Mouse (Mus musculus) MEL (cell line): ENCODE data around the gene Phf12. TPM values are rescaled to one million over a fixed set of nuclear protein-coding genes. Genes with fewer than 3 reads are reported as not detected.

Source experiments
- DNase-seq: peaks from one replicate; pipeline ENCODE4 v3.0.0; 2011; ENCODE audit warnings: low read depth, low spot score
- H3K27ac ChIP-seq: 2 replicates; pipeline ENCODE4 v1.5.1; 2012; ENCODE audit warnings: low read depth, mild to moderate bottlenecking, control low read depth, low read length, moderate library complexity; ENCODE audit not compliant: control insufficient read depth
- H3K27me3 ChIP-seq, 2 experiments: fragments of 150-350 bp in 1 of 2; sonication (generic) in 1 of 2; 2 replicates each; pipeline ENCODE4 v1.6.1; 2012; ENCODE audit warnings: low read length in 2 of 2, mild to moderate bottlenecking in 2 of 2, improper control_type of control experiment in 1 of 2, moderate library complexity in 1 of 2; ENCODE audit not compliant: insufficient read depth in 2 of 2, control insufficient read depth in 1 of 2
- H3K36me3 ChIP-seq, 2 experiments: 2 replicates each; pipeline ENCODE4 v1.6.1; 2012 to 2014; ENCODE audit warnings: low read length in 2 of 2, improper control_type of control experiment in 1 of 2, inconsistent platforms in 1 of 2, mild to moderate bottlenecking in 1 of 2; ENCODE audit not compliant: insufficient read depth in 2 of 2, control insufficient read depth in 1 of 2
- H3K4me1 ChIP-seq, 2 experiments: fragments of 150-350 bp in 1 of 2; sonication (generic) in 1 of 2; 2 replicates each; pipeline ENCODE4 v1.6.1; 2012; ENCODE audit warnings: low read length in 2 of 2, improper control_type of control experiment in 1 of 2, mild to moderate bottlenecking in 1 of 2; ENCODE audit not compliant: insufficient read depth in 2 of 2, control insufficient read depth in 1 of 2
- H3K4me3 ChIP-seq, 2 experiments: fragments of 150-350 bp in 1 of 2; sonication (generic) in 1 of 2; 2 replicates each; pipeline ENCODE4 v1.5.1; 2012; ENCODE audit warnings: low read depth in 2 of 2, low read length in 2 of 2, mild to moderate bottlenecking in 2 of 2, moderate library complexity in 2 of 2, control low read depth in 1 of 2, improper control_type of control experiment in 1 of 2; ENCODE audit not compliant: control insufficient read depth in 1 of 2, insufficient read depth in 1 of 2
- H3K79me2 ChIP-seq: 2 replicates; pipeline ENCODE4 v1.6.1; 2012; ENCODE audit warnings: mild to moderate bottlenecking, low read length, moderate library complexity; ENCODE audit not compliant: control insufficient read depth, poor library complexity, insufficient read depth
- H3K9ac ChIP-seq: 2 replicates; pipeline ENCODE4 v1.6.1; 2012; ENCODE audit warnings: low read depth, mild to moderate bottlenecking, control low read depth, low read length, moderate library complexity; ENCODE audit not compliant: control insufficient read depth, poor library complexity, severe bottlenecking
- H3K9me3 ChIP-seq: fragments of 150-350 bp; sonication (generic); replicated peaks from 2 replicates; pipeline ENCODE4 v1.6.1; 2012; ENCODE audit warnings: mild to moderate bottlenecking, low read length, improper control_type of control experiment, moderate library complexity; ENCODE audit not compliant: insufficient read depth
- BHLHE40 ChIP-seq: IDR thresholded peaks from 2 replicates; pipeline ENCODE4 v1.6.1; 2012; ENCODE audit warnings: low read depth, mild to moderate bottlenecking, inconsistent platforms, low read length, improper control_type of control experiment, borderline replicate concordance
- CHD1 ChIP-seq: IDR thresholded peaks from 2 replicates; pipeline ENCODE4 v1.6.1; 2012; ENCODE audit warnings: low read depth, mild to moderate bottlenecking, inconsistent platforms, low read length, improper control_type of control experiment
- CTCF ChIP-seq, 3 experiments: IDR thresholded peaks in 2 of 3; conservative IDR thresholded peaks in 1 of 3; 2 replicates each; pipeline ENCODE4 v1.5.1; 2011 to 2012; ENCODE audit warnings: low read length in 3 of 3, low read depth in 2 of 3, mild to moderate bottlenecking in 2 of 3, improper control_type of control experiment in 1 of 3, inconsistent platforms in 1 of 3, mixed read lengths in 1 of 3, moderate library complexity in 1 of 3; ENCODE audit not compliant: control insufficient read depth in 1 of 3, insufficient read depth in 1 of 3, poor library complexity in 1 of 3, severe bottlenecking in 1 of 3
- E2F4 ChIP-seq: IDR thresholded peaks from 2 replicates; pipeline ENCODE4 v1.6.1; 2011; ENCODE audit warnings: low read depth, low read length, improper control_type of control experiment, borderline replicate concordance
- EP300 ChIP-seq, 2 experiments: IDR thresholded peaks; 2 replicates each; pipeline ENCODE4 v1.6.1; 2011; ENCODE audit warnings: improper control_type of control experiment in 2 of 2, low read length in 2 of 2, low read depth in 1 of 2, mild to moderate bottlenecking in 1 of 2
- ETS1 ChIP-seq: IDR thresholded peaks from 2 replicates; pipeline ENCODE4 v1.6.1; 2012; ENCODE audit warnings: low read depth, mild to moderate bottlenecking, inconsistent platforms, low read length, improper control_type of control experiment, moderate library complexity
- GABPA ChIP-seq: IDR thresholded peaks from 2 replicates; pipeline ENCODE4 v1.6.1; 2012; ENCODE audit warnings: low read depth, mild to moderate bottlenecking, inconsistent platforms, low read length, improper control_type of control experiment, moderate library complexity
- HCFC1 ChIP-seq: IDR thresholded peaks from 2 replicates; pipeline ENCODE4 v1.6.1; 2012; ENCODE audit warnings: low read depth, mild to moderate bottlenecking, inconsistent platforms, low read length, improper control_type of control experiment, moderate library complexity
- JUND ChIP-seq: IDR thresholded peaks from 2 replicates; pipeline ENCODE4 v1.6.1; 2011; ENCODE audit warnings: low read depth, mild to moderate bottlenecking, improper control_type of control experiment, low read length
- KAT2A ChIP-seq: conservative IDR thresholded peaks from 2 replicates; pipeline ENCODE4 v1.6.1; 2012; ENCODE audit warnings: low read depth, low read length, improper control_type of control experiment, inconsistent platforms
- MAFK ChIP-seq: IDR thresholded peaks from 2 replicates; pipeline ENCODE4 v1.6.1; 2011; ENCODE audit warnings: low read depth, mild to moderate bottlenecking, low read length, improper control_type of control experiment, borderline replicate concordance
- MAX ChIP-seq: IDR thresholded peaks from 2 replicates; pipeline ENCODE4 v1.6.1; 2011; ENCODE audit warnings: low read length, improper control_type of control experiment
- MAZ ChIP-seq: IDR thresholded peaks from 2 replicates; pipeline ENCODE4 v1.6.1; 2012; ENCODE audit warnings: low read depth, mild to moderate bottlenecking, inconsistent platforms, low read length, improper control_type of control experiment
- MEF2A ChIP-seq: IDR thresholded peaks from 2 replicates; pipeline ENCODE4 v1.6.1; 2014; ENCODE audit warnings: low read depth, mild to moderate bottlenecking, inconsistent platforms, low read length, improper control_type of control experiment; ENCODE audit not compliant: poor library complexity, insufficient replicate concordance, severe bottlenecking; ENCODE audit errors: extremely low read depth
- MXI1 ChIP-seq: IDR thresholded peaks from 2 replicates; pipeline ENCODE4 v1.6.1; 2011; ENCODE audit warnings: mild to moderate bottlenecking, low read depth, low read length, improper control_type of control experiment
- MYB ChIP-seq: IDR thresholded peaks from 2 replicates; pipeline ENCODE4 v1.6.1; 2011; ENCODE audit warnings: mild to moderate bottlenecking, low read depth, low read length, improper control_type of control experiment
- MYC ChIP-seq: IDR thresholded peaks from 2 replicates; pipeline ENCODE4 v1.6.1; 2011; ENCODE audit warnings: low read depth, mild to moderate bottlenecking, low read length, improper control_type of control experiment, moderate library complexity
- NELFE ChIP-seq: IDR thresholded peaks from 2 replicates; pipeline ENCODE4 v1.6.1; 2011; ENCODE audit warnings: low read depth, low read length, improper control_type of control experiment
- NRF1 ChIP-seq: IDR thresholded peaks from 2 replicates; pipeline ENCODE4 v1.6.1; 2014; ENCODE audit warnings: low read depth, mild to moderate bottlenecking, inconsistent platforms, low read length, improper control_type of control experiment, moderate library complexity; ENCODE audit not compliant: poor library complexity, insufficient read depth, severe bottlenecking
- POLR2A ChIP-seq, 2 experiments: IDR thresholded peaks; 2 replicates each; pipeline ENCODE4 v1.6.1; 2011 to 2012; ENCODE audit warnings: low read length in 2 of 2, mild to moderate bottlenecking in 2 of 2, control low read depth in 1 of 2, improper control_type of control experiment in 1 of 2, low read depth in 1 of 2, moderate library complexity in 1 of 2; ENCODE audit not compliant: control insufficient read depth in 1 of 2, insufficient read depth in 1 of 2, poor library complexity in 1 of 2
- POLR2AphosphoS2 ChIP-seq: IDR thresholded peaks from 2 replicates; pipeline ENCODE4 v1.6.1; 2011; ENCODE audit warnings: low read length, improper control_type of control experiment
- POLR2AphosphoS5 ChIP-seq: IDR thresholded peaks from 2 replicates; pipeline ENCODE4 v1.6.1; 2012; ENCODE audit warnings: low read depth, borderline replicate concordance, mild to moderate bottlenecking, inconsistent platforms, low read length, moderate library complexity, mixed read lengths
- RAD21 ChIP-seq: IDR thresholded peaks from 2 replicates; pipeline ENCODE4 v1.6.1; 2011; ENCODE audit warnings: mild to moderate bottlenecking, low read depth, low read length, improper control_type of control experiment
- SIN3A ChIP-seq: IDR thresholded peaks from 2 replicates; pipeline ENCODE4 v1.6.1; 2012; ENCODE audit warnings: low read length, improper control_type of control experiment, inconsistent platforms
- SMC3 ChIP-seq: IDR thresholded peaks from 2 replicates; pipeline ENCODE4 v1.6.1; 2011; ENCODE audit warnings: low read depth, low read length, improper control_type of control experiment
- TAL1 ChIP-seq: IDR thresholded peaks from 2 replicates; pipeline ENCODE4 v1.6.1; 2012; ENCODE audit warnings: mild to moderate bottlenecking, inconsistent platforms, low read length, moderate library complexity, mixed read lengths
- TBP ChIP-seq: IDR thresholded peaks from 2 replicates; pipeline ENCODE4 v1.8.0; 2011; ENCODE audit warnings: low read depth, low read length, improper control_type of control experiment
- TCF12 ChIP-seq: IDR thresholded peaks from 2 replicates; pipeline ENCODE4 v1.6.1; 2014; ENCODE audit warnings: low read depth, mild to moderate bottlenecking, inconsistent platforms, low read length, improper control_type of control experiment, moderate library complexity
- USF1 ChIP-seq: IDR thresholded peaks from 2 replicates; pipeline ENCODE4 v1.6.1; 2014; ENCODE audit warnings: low read depth, mild to moderate bottlenecking, inconsistent platforms, low read length, improper control_type of control experiment, moderate library complexity
- ZKSCAN1 ChIP-seq: IDR thresholded peaks from 2 replicates; pipeline ENCODE4 v1.6.1; 2012; ENCODE audit warnings: low read depth, mild to moderate bottlenecking, inconsistent platforms, low read length, improper control_type of control experiment, moderate library complexity
- ZNF384 ChIP-seq: IDR thresholded peaks from 2 replicates; pipeline ENCODE4 v1.6.1; 2012; ENCODE audit warnings: low read depth, mild to moderate bottlenecking, inconsistent platforms, low read length, improper control_type of control experiment
- polyA plus RNA-seq, 2 experiments: library from polyadenylated mRNA; stranded (reverse) in 1 of 2; unstranded in 1 of 2; fragments of >175 nt in 1 of 2; fragments of >200 nt in 1 of 2; gene quantifications; 2 replicates each; pipeline versions ENCODE4 v1.2.1 to v1.2.4; 2012; ENCODE audit warnings: low replicate concordance in 2 of 2, low read depth in 1 of 2; ENCODE audit not compliant: insufficient read length in 2 of 2, insufficient read depth in 1 of 2, missing spikeins in 1 of 2
- total RNA-seq: library from RNA; depleted of rRNA; stranded (reverse); fragments of 300-350 nt; gene quantifications from 2 replicates; pipeline ENCODE4 v1.2.3, GENCODE M21; 2012

The Phf12 gene
- total and polyA plus RNA-seq, 3 experiments, result 20.7 to 56.9 (median 43.8) TPM

GRCm38 (mm10) chr11:78069130-78069529 lies 86.6 kb downstream of the Phf12 start:
- DNase-seq, result no peak
- H3K9me3 ChIP-seq, result no peaks in the 10 kb centered on the region
- H3K9ac ChIP-seq, result peak overlapping the region; percentile 20
- TF ChIP-seq MYC, result no peak
- TF ChIP-seq MAZ, result no peak
- no peak for TF ChIP-seq SMC3
- TF ChIP-seq EP300 (IDR thresholded peaks at IDR 0.05; ENCODE audit: low read depth in 1 of 2, low read length in 2 of 2), result no peak
- no peak for TF ChIP-seq ETS1
- TF ChIP-seq TBP, result no peak
- no peak for TF ChIP-seq JUND
- no peak for TF ChIP-seq BHLHE40
- no peak for TF ChIP-seq RAD21
- TF ChIP-seq ZKSCAN1, result no peak
- TF ChIP-seq, all 39 proteins: peak for 0
- Histone ChIP-seq H3K4me1 (peaks cover 28 to 63% of the 10 kb centered on the region in 2 experiments), H3K4me3 (no peak overlapping the region), H3K27me3 (no peaks in the 10 kb centered on the region), H3K36me3 (peaks cover 3 to 63% of the 10 kb centered on the region in 2 experiments; a peak in 3 of 4 replicates), H3K79me2 (peaks cover 4% of the 10 kb centered on the region; the same call in 1 of the 2 replicates), H3K27ac (peak overlapping the region; percentile 66)

GRCm38 (mm10) chr11:78069646-78070045 lies 87.1 kb downstream of the Phf12 start:
- Histone ChIP-seq H3K4me1 (peaks cover 28 to 66% of the 10 kb centered on the region in 2 experiments), H3K27ac (peak overlapping the region; percentile 66), H3K9me3 (no peaks in the 10 kb centered on the region), H3K4me3 (no peak overlapping the region), H3K36me3 (peaks cover 4 to 64% of the 10 kb centered on the region in 2 experiments; a peak in 3 of 4 replicates), H3K79me2 (peaks cover 4% of the 10 kb centered on the region; the same call in 1 of the 2 replicates), H3K27me3 (no peaks in the 10 kb centered on the region), H3K9ac (peak overlapping the region; percentile 20)
- peak; percentile 79 for DNase-seq
- peak; percentile 62; the same call in 1 of the 2 replicates for TF ChIP-seq POLR2AphosphoS2
- peak; percentile 70 for TF ChIP-seq MYB
- peak; percentile 34; the same call in 1 of the 2 replicates for TF ChIP-seq NRF1
- peak; percentile 98 to 99 for TF ChIP-seq EP300 (IDR thresholded peaks at IDR 0.05; ENCODE audit: low read depth in 1 of 2, low read length in 2 of 2)
- no peak for TF ChIP-seq POLR2AphosphoS5
- TF ChIP-seq MAFK, result no peak; the same call in 1 of the 2 replicates
- no peak for TF ChIP-seq CHD1
- peak; percentile 94 for TF ChIP-seq MAZ
- TF ChIP-seq POLR2A (IDR thresholded peaks at IDR 0.05; ENCODE audit: control insufficient read depth in 1 of 2, insufficient read depth in 1 of 2, low read depth in 1 of 2, low read length in 2 of 2, poor library complexity in 1 of 2), result peak; percentile 28 to 40; a peak in 1 of 4 replicates
- peak; percentile 48 for TF ChIP-seq KAT2A
- 0 out of 2 replicates have a peak, but pooled peaks have one; percentile 30 for TF ChIP-seq JUND
- no peak for TF ChIP-seq ZKSCAN1
- TF ChIP-seq USF1, result peak; percentile 54; the same call in 1 of the 2 replicates
- no peak for TF ChIP-seq E2F4
- TF ChIP-seq HCFC1, result no peak
- TF ChIP-seq GABPA, result no peak
- peak; percentile 21; the same call in 1 of the 2 replicates for TF ChIP-seq ZNF384
- TF ChIP-seq MXI1, result peak; percentile 52
- peak; percentile 22; the same call in 1 of the 2 replicates for TF ChIP-seq NELFE
- TF ChIP-seq TCF12, result peak; percentile 100
- TF ChIP-seq TBP, result peak; percentile 13; the same call in 1 of the 2 replicates
- TF ChIP-seq MAX, result peak; percentile 92
- peak; percentile 88 for TF ChIP-seq SIN3A
- TF ChIP-seq TAL1, result peak; percentile 97
- peak; percentile 53; the same call in 1 of the 2 replicates for TF ChIP-seq MEF2A
- TF ChIP-seq CTCF (IDR thresholded peaks at IDR 0.05 in 2 of 3, conservative IDR thresholded peaks at IDR 0.05 in 1 of 3; ENCODE audit: control insufficient read depth in 1 of 3, insufficient read depth in 1 of 3, low read depth in 2 of 3, low read length in 3 of 3, poor library complexity in 1 of 3, severe bottlenecking in 1 of 3), result no peak
